Mouse (Mus musculus): ENCODE data around the gene Ttc30b.
A peak's percentile ranks its signal among the peaks of the same experiment; 100 is the strongest.
"Not testable (repeated sequence)": the region's sequence is repeated elsewhere in the genome, so short reads cannot be mapped to it uniquely, and the experiment has no call there.

Ttc30b gene

DNA sequence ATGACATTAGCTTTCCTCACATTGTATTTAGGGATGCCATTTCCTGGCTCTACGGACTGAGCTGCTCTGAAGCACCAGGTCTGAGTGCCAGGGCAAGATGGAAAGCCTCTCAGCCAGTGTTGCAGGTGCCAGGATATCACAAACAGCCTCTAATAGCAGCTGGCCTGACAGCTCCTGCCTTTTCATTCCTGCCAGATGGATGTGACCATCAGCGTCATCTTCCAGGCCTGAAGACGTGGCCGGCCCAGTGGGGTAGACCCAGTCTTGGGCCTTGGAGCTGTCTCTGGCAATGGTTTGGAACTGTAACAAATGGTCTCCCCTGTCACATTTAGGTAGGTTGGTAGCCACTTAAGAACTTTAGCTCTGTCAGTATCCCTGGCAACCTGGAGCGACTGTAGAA is 14.9 kb upstream of the Ttc30b start:
- no peak for DNase-seq (ENCODE audit: low read depth, low spot score)

DNA sequence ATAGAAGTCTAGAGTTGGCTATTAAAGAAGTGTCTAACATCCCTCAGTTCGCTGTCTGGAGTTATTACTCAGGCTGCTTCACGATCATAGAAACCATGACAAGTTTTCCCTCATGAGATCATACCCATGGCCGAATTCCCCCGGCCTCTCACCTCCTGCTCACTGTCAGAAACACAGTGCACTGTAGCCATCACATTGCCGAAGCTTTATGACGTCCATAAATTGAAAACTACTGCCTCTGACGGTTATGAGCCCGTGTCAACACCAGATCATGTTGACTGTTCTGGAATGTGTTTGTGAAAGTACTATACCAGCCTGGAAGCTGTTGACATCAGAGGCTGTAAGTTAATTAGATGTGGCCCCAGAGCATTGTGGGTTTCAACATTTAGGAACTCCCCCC is 12.3 kb upstream of the Ttc30b start:
- DNase-seq (ENCODE audit: low read depth, low spot score) = no peak

DNA sequence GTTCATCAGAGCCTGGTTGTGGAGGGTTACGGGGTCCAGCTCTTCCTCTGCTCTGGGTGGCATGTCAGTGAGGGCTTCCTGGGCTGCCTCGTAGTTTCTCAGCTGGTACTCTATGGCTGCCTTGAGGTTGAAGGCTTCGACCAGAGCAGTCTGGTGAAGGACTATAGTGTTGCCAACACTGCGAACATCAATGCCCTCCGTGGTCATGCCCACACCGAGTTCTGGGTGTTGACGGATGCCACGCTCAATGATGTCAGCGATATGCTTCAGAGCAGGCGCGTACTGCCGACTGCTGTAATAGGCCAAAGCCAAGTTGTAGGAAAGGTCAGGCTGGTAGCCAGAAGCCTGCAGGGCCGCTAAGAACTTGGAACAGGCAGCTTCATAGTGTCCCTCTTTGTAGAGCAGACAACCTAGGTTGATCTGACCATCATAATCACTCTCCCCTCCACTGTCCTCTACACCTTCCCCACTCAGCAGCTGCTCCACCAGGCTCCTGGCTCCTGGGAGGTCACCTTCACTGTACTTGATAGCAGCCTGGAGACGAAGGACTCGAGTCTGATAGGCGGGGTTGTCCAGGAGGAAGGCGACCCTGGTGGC is 767 bp downstream of the Ttc30b start:
- peak; percentile 24 for DNase-seq (ENCODE audit: low read depth, low spot score)

DNA sequence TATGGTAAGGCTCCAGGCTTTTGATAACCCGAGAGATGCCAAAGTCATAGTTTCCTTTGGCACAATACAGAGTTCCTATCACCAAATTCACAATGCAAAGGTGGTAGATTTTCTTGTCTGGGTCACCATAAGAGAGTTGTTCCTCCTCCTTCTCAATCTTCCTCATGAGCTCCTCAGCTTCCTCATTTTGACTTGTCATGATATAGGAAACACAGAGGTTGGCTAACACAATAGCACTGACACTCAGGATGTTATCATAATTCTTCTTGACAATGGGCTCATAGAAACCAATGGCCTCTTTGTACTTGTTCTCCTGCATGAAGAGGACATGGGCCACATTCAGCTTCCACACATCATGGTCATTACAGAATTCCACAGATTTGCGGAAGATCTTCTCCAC is 1.7 kb downstream of the Ttc30b start:
- DNase-seq (ENCODE audit: low read depth, low spot score) = not testable (repeated sequence)

DNA sequence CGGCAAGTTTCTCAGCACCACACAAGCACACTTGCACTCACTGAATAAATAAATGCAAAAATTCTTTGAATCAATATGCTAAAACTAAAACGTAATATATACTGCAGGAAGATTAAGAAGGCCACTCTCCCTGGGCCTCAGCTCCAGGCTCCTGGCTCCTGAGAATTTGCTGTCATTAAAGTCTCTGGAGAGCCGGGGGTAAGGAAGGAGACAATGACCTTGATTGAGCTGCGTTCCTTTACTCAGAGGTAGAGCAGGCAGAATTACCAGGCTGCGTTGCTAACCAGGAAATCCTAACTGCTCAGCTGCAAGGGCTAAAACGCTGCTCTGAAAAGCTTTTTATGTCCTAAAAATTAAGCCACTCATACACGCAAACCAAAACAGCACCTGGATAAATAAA is 4.8 kb downstream of the Ttc30b start:
- no peak for DNase-seq (ENCODE audit: low read depth, low spot score)

DNA sequence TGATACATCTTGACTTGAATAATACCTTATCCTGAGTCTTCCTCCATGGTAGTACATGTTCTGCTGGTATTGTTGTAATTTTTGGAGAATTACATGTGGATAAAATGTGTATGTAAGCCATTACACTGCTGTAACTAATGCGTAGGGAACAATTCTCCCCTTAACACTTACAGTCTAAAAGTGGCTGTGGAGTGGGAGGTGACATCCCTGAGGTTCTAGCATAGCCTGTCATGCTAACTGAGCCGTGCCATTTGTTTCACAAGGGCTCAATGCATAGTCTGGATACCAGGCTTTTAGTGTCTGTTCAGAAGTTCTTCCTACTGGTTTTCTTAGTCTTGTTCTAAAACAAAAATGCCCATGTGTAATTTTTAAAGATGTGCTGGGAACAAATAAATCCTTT is 7.4 kb downstream of the Ttc30b start:
- no peak for DNase-seq (ENCODE audit: low read depth, low spot score)

DNA sequence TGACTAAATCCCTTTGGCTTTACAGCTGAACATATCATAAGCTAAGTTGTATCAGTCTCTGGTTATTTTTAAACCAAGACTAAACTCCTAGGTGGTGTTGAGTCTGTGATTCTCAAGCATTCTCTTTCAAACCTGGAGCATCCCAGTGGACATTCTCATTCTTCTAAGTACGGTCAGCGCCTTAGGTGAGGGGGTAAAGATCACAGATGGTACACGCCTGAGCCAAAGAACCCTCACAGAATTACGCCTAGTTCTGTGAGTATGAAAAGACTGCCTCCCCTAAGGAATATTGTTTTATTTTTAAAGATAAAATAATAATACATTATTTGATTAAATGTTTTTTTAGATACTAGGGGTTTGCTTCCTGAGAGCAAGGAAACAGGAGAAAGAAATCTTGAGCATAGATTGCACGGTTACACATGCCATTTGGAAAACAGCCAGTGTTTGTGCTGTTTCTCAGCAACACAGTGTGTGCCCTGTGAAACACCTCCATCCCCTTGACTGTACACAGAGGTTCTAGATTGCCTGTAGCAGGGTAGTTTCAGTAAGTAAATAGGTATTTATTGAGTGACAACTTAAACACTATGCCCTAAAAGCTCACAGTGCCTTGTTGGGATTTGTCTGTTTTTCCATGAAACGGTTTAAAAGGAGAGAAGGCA is 8.5 kb downstream of the Ttc30b start:
- DNase-seq (ENCODE audit: low read depth, low spot score) = no peak

DNA sequence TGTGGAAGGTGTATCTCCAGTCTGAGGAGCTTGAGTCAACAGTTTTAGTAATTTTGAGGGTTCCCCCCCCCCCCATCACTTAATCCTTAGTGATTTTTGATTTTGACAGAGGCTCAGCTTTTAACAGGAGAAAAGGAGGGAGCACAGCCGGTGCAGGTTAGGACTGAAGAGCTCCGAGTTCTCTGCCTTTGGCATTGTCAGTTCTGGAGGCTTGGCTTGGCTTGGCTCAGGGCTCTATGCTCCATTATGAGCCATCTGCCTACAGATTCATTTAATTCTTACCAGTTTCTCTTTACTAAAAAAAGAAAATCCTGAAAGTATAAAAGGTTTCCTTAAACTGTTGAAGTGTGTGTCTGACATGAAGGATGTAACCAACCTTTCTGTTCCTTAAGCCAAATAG is 9.2 kb downstream of the Ttc30b start:
- no peak for DNase-seq (ENCODE audit: low read depth, low spot score)

DNA sequence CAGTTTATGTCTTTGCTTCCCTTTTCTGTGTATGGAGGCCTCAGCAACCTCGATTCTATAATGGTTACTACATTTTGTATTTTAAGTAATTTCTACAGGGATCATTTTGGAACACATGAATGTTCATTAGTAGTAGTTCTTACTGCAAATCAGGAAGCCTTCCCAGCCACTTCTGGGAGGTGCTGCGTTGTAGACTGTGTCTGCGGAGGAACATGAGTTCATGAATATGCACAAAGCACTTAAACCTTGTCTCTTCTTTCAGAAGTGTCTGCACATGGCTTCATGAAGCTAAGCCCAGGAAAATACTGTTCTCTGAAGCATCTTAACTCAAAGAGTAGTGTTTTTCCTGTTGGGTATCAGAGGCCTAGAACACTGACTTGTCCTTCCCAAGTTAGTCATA is 10.4 kb downstream of the Ttc30b start:
- no peak for DNase-seq (ENCODE audit: low read depth, low spot score)

DNA sequence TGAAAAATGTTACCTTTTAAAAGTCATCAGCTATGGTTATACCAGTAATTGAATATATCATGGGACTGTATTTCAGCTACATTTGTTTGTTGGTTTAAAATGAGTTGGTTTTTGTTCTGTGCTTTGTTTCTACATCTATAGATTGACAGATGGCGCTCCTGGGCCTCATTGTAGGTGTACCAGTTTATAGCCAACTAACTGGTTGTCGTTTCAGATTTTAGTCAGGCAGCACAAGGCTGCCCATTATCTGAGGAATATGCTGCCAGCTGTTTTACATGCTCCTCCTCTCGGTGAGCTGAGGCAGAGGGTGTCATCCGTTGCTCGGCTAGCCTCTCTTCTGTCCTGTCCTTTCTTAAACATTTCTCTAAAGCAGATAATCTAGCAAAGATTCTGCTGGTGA is 12.3 kb downstream of the Ttc30b start:
- DNase-seq (ENCODE audit: low read depth, low spot score) = no peak

DNA sequence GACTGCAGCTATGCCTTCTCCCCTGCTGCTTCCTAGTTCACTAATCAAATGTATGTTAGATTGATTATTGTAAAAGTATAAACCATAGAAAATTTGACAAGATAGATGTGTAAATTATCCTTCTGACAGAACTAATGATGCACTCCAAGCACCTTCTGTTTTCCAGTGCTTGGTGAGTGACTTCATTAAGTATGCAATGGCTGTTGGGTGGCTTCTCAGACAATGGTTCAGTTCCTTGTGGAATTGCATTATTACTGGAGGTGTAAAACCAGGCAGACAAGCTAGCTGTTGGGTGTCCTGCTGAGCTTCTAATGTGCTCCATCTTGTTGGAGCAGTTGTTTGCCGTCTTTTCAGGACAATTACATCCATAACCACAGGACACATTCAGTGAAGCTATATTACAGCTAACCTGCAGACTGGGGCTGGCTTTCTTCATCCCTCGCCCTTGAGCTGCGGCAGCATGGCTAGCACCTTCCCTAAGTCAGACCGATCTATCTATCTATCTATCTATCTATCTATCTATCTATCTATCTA is 14.5 kb downstream of the Ttc30b start:
- DNase-seq (ENCODE audit: low read depth, low spot score) = no peak

DNA sequence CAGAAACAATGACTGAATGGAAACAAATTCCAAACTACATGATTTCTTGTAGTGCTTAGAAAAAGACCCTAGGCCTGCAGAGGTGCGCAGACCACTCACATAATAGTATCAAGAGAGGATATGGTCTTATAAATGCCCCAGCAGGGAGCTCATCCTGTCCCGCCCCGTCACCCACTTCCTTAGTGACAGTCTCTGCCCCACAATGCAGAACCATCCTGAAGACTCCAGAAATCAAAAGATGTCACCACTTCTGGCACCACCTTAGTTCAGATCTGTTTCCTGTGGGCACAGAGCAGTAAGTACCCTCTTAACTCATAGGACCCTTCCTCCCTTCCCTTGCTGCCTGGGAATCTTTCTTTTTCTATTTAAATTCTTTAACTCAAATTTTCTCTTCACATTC is 23.3 kb downstream of the Ttc30b start:
- no peak for DNase-seq (ENCODE audit: low read depth, low spot score)

DNA sequence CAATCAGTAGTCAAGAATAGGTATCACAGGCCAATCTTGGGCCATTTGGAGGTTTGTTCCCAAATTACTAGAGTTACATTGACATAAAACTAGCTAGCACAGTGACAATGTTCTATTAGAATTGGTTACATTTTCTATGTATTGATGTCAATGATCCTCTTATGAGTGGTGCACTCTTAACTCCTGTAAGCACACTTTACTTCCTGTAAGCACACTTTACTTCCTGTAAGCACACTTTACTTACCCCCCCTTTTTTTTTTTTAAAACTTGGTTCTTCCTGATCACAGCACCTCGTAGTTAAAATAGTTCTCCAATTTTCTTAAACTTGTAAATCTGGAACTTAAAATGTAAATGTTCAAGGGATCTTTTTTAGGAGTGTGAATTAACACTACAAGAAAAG is 31.2 kb downstream of the Ttc30b start:
- DNase-seq (ENCODE audit: low read depth, low spot score) = no peak

DNA sequence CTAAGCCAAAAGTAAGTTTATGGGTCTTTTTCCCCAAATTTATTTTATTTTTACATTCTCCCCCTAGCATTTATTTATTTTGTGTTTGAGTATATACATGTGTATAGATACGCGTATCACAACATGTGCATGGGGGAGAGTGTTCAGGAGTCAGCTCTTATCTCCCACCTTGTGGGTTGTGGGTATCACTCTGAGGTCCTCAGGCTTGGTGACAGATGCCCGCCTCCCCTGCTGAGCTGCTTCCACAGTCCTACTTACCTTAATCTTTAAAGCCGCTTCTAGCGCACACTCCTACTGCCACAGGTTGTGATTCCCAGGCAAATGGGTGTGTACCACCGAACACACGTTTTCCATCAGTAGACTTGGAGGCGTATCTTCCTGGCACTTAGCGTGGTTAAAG is 36.5 kb downstream of the Ttc30b start:
- no peak for DNase-seq (ENCODE audit: low read depth, low spot score)

DNA sequence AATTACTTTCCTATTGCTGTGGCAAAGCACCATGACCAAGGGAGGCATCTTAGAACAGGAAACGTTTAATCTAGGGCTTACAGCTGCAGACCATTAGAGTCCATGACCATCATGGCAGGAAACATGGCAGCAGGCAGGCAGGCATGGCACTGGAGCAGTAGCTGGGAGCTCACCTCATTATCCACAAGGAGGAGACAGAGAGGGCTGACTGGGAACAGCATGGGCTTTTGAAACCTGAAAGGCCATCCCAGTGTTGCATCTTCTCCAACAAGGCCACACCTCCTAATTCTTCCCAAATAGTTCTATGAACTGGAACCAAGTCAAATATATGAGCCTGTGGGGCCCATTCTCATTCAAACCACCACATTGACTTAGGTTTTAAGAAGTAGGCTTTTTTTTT is 38.1 kb downstream of the Ttc30b start:
- no peak for DNase-seq (ENCODE audit: low read depth, low spot score)

DNA sequence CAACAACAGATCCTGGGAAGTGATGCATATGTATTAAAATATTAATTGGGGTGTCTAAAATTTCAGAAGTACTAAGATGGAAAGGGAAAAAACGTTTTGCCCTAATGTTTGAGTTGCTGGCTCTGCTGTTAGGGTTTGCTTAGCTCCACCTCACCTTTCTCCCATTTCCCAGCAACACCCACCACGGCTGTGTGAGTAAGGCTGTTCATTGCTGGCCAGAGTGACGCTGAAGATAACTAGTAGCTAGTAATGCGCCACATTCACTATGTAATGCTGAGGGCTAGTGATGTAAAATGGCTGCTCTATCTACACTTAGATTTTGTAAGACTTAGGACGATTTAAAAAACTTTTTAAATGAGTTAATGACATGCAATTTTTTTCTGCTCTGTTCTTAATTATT is 42.7 kb downstream of the Ttc30b start:
- no peak for DNase-seq (ENCODE audit: low read depth, low spot score)

DNA sequence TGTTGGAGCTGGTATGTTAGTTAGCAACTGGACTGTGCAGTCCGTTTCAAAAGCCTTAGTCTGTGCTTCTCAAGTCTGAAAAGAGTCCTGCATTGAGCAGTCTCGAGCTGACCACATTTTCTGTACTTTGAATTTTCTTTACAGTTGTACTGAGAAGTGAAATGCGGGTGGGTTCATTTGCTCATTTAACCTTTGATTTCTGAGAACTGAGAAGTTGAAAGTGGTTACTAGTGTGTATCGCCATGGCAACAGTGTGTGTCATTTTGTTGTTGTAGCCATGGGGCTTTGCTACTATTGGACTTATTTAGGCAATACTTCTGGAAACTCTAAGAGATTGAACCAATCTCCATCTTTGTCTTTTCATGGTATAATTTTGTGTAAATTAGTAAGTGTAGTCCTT is 46.4 kb downstream of the Ttc30b start:
- DNase-seq (ENCODE audit: low read depth, low spot score) = peak; percentile 73
